Mouse (Mus musculus) neural tube, postnatal 0 days (tissue): ENCODE results near the gene Ccnl2. TPM values are rescaled to one million over a fixed set of nuclear protein-coding genes. Genes with fewer than 3 reads are reported as not detected.

Source experiments
- microRNA-seq: library from miRNA; unstranded; fragments of <30 nt; microRNA quantifications from one replicate; pipeline ENCODE4, GENCODE M21; 2016
- polyA plus RNA-seq: library from polyadenylated mRNA; unstranded; fragments of >200 nt; fragmentation: Nextera tagmentation; extraction: Ambion mirVana; gene quantifications from 2 replicates; pipeline ENCODE4 v1.2.1, GENCODE M21; 2015

Gene Ccnl2
- 81.5 and 90.5 TPM in 2 replicates for polyA plus RNA-seq

GRCm38 (mm10) chr4:155811929-155812664, at the start of gene Ccnl2:
Gene Ccnl2 (plus strand): TSS chr4:155812489.

GRCm38 (mm10) chr4:155774280-155774754, 38.0 kb upstream of the Ccnl2 start, which contains the start of gene Vwa1:
Gene Vwa1 (minus strand): TSS chr4:155774698.

GRCm38 (mm10) chr4:155785819-155786218, 26.5 kb upstream of the Ccnl2 start, which contains the start of gene Tmem88b:
Gene Tmem88b (minus strand): TSS chr4:155785874.

GRCm38 (mm10) chr4:155790021-155790489, 22.2 kb upstream of the Ccnl2 start, which contains the start of gene Ankrd65:
Gene Ankrd65 (plus strand): TSS chr4:155790439.

GRCm38 (mm10) chr4:155802741-155803339, 9.4 kb upstream of the Ccnl2 start, which contains the start of gene Mrpl20:
Gene Mrpl20 (plus strand): TSS chr4:155802878.

GRCm38 (mm10) chr4:155831205-155831766, 19.0 kb downstream of the Ccnl2 start, which contains the start of gene Aurkaip1:
Gene Aurkaip1 (plus strand): TSS chr4:155831272.

GRCm38 (mm10) chr4:155839483-155839910, 27.2 kb downstream of the Ccnl2 start, which contains the start of gene Mxra8:
Gene Mxra8 (plus strand): TSS chr4:155839680.

GRCm38 (mm10) chr4:155846871-155847578, 34.7 kb downstream of the Ccnl2 start, which contains the start of gene Dvl1:
Gene Dvl1 (plus strand): TSS chr4:155847402.

GRCm38 (mm10) chr4:155863001-155863400, 50.7 kb downstream of the Ccnl2 start, which contains the start of gene Tas1r3:
Gene Tas1r3 (minus strand): TSS chr4:155863362.

GRCm38 (mm10) chr4:155869317-155870033, 57.2 kb downstream of the Ccnl2 start, which contains the start of the genes Cptp and Ints11:
Gene Cptp (minus strand): TSS chr4:155869440.
Gene Ints11 (plus strand): TSS chr4:155869546.

Small RNAs within 50 kb of the gene (microRNA-seq; reads per million reads assigned to microRNA genes)
- not detected for gene Gm27743

Other genes starting within 250 kb of the Ccnl2 start
- 11.4 and 12.9 TPM in 2 replicates for gene Slc35e2, start 211.1 kb upstream of the Ccnl2 start, polyA plus RNA-seq
- gene Cdk11b, start 187.6 kb upstream of the Ccnl2 start, polyA plus RNA-seq, result 58.3 and 62.0 TPM in 2 replicates
- not detected in 2 replicates for gene Gm10563, start 167.1 kb upstream of the Ccnl2 start, polyA plus RNA-seq
- 14.1 and 17.6 TPM in 2 replicates for gene Mmp23, start 159.1 kb upstream of the Ccnl2 start, polyA plus RNA-seq
- 47.2 and 56.0 TPM in 2 replicates for gene Mib2, start 143.3 kb upstream of the Ccnl2 start, polyA plus RNA-seq
- gene Fndc10, start 118.1 kb upstream of the Ccnl2 start, polyA plus RNA-seq, result 35.0 and 37.4 TPM in 2 replicates
- 168 and 177 TPM in 2 replicates for gene Ssu72, start 107.7 kb upstream of the Ccnl2 start, polyA plus RNA-seq
- gene Tmem240, start 77.7 kb upstream of the Ccnl2 start, polyA plus RNA-seq, result 44.7 and 52.1 TPM in 2 replicates
- 68.6 and 78.0 TPM in 2 replicates for gene Atad3a, start 51.4 kb upstream of the Ccnl2 start, polyA plus RNA-seq
- gene Vwa1, start 37.8 kb upstream of the Ccnl2 start, polyA plus RNA-seq, result 32.3 and 34.3 TPM in 2 replicates
- 1.4 and 2.4 TPM in 2 replicates for gene Tmem88b, start 26.6 kb upstream of the Ccnl2 start, polyA plus RNA-seq
- gene Ankrd65, start 22.1 kb upstream of the Ccnl2 start, polyA plus RNA-seq, result not detected in 2 replicates
- 309 and 322 TPM in 2 replicates for gene Mrpl20, start 9.6 kb upstream of the Ccnl2 start, polyA plus RNA-seq
- gene Aurkaip1, start 18.8 kb downstream of the Ccnl2 start, polyA plus RNA-seq, result 162 and 166 TPM in 2 replicates
- gene Mxra8, start 27.2 kb downstream of the Ccnl2 start, polyA plus RNA-seq, result 42.9 and 43.1 TPM in 2 replicates
- gene Dvl1, start 34.9 kb downstream of the Ccnl2 start, polyA plus RNA-seq, result 30.4 and 32.0 TPM in 2 replicates
- 0.21 and 0.23 TPM in 2 replicates for gene Tas1r3, start 50.9 kb downstream of the Ccnl2 start, polyA plus RNA-seq
- 26.1 and 30.4 TPM in 2 replicates for gene Cptp, start 57.0 kb downstream of the Ccnl2 start, polyA plus RNA-seq
- 45.7 and 52.0 TPM in 2 replicates for gene Ints11, start 57.1 kb downstream of the Ccnl2 start, polyA plus RNA-seq
- gene Pusl1, start 79.3 kb downstream of the Ccnl2 start, polyA plus RNA-seq, result 59.1 and 69.2 TPM in 2 replicates
- gene Acap3, start 79.3 kb downstream of the Ccnl2 start, polyA plus RNA-seq, result 41.3 and 47.0 TPM in 2 replicates
- 98.7 and 119 TPM in 2 replicates for gene Ube2j2, start 131.3 kb downstream of the Ccnl2 start, polyA plus RNA-seq
- gene C1qtnf12, start 149.8 kb downstream of the Ccnl2 start, polyA plus RNA-seq, result 25.2 and 29.4 TPM in 2 replicates
- 30.0 and 31.9 TPM in 2 replicates for gene B3galt6, start 180.2 kb downstream of the Ccnl2 start, polyA plus RNA-seq
- 119 and 121 TPM in 2 replicates for gene Sdf4, start 180.4 kb downstream of the Ccnl2 start, polyA plus RNA-seq
- 0.34 TPM in 1 of 2 replicates, not detected in the other for gene Tnfrsf4, start 201.4 kb downstream of the Ccnl2 start, polyA plus RNA-seq
- gene Tnfrsf18, start 213.7 kb downstream of the Ccnl2 start, polyA plus RNA-seq, result 1.3 TPM in 2 replicates
- gene Ttll10, start 246.9 kb downstream of the Ccnl2 start, polyA plus RNA-seq, result not detected in 2 replicates